Mouse (Mus musculus) brain, embryonic 14.5 days (tissue): ENCODE data around the gene Serpina3c.

Experiments used
- CTCF ChIP-seq: fragments of 200-500 bp; IDR thresholded peaks from 2 replicates; pipeline ENCODE4 v1.5.1; 2012; ENCODE audit warnings: inconsistent platforms, mild to moderate bottlenecking, moderate library complexity, borderline replicate concordance; ENCODE audit not compliant: insufficient read depth, insufficient read length; ENCODE audit errors: extremely low read depth
- POLR2A ChIP-seq: fragments of 200-500 bp; IDR thresholded peaks from 2 replicates; pipeline ENCODE4 v1.6.1; 2012; ENCODE audit warnings: mild to moderate bottlenecking, inconsistent platforms, borderline replicate concordance; ENCODE audit not compliant: poor library complexity, insufficient read depth, insufficient read length, severe bottlenecking; ENCODE audit errors: extremely low read depth

- TF ChIP-seq POLR2A (no peak), CTCF (no peak)
Measured at GRCm38 (mm10) chr12:104108507-104108906, 45.2 kb downstream of the Serpina3c start.
